Mouse (Mus musculus): ENCODE results near the gene Matn4. TPM values are rescaled to one million over a fixed set of nuclear protein-coding genes. Genes with fewer than 3 reads are reported as not detected.

Matn4 gene
- total and polyA plus RNA-seq, 2 experiments = 0.05 to 0.09 TPM

GRCm38 (mm10) chr2:164372408-164373053, 32.4 kb downstream of the Matn4 start:
- H3K27me3 ChIP-seq (ENCODE audit: control insufficient read depth, insufficient read depth, low read length) = no peaks in the 10 kb centered on the region; the same call in 1 of the 2 replicates
- H3K36me3 ChIP-seq (ENCODE audit: control insufficient read depth, insufficient read depth, low read length) = no peaks in the 10 kb centered on the region
- H3K4me1 ChIP-seq (ENCODE audit: control insufficient read depth, insufficient read depth, low read length) = no peaks in the 10 kb centered on the region
- TF ChIP-seq CTCF (IDR thresholded peaks at IDR 0.05; ENCODE audit: low read depth, low read length) (no peak), POLR2A (IDR thresholded peaks at IDR 0.05; ENCODE audit: extremely low read depth, insufficient read depth, low read length) (no peak)
- no peak for DNase-seq (ENCODE audit: extremely low read depth, low read depth, low spot score)
- 44% methylated on average over 3 of the region's 3 CpGs for WGBS
- H3K79me2 ChIP-seq (ENCODE audit: control insufficient read depth, insufficient read depth, low read length) = no peaks in the 10 kb centered on the region
- no peak overlapping the region for H3K27ac ChIP-seq (replicated peaks; ENCODE audit: insufficient read depth, low read depth, low read length)
- no peak overlapping the region for H3K4me3 ChIP-seq (ENCODE audit: insufficient read depth, low read depth, low read length)
- H3K9ac ChIP-seq (ENCODE audit: low read depth, low read length) = no peak overlapping the region

- Histone ChIP-seq H3K9ac (ENCODE audit: low read depth, low read length) (no peak overlapping the region), H3K4me3 (ENCODE audit: insufficient read depth, low read depth, low read length) (no peak overlapping the region), H3K36me3 (ENCODE audit: control insufficient read depth, insufficient read depth, low read length) (no peaks in the 10 kb centered on the region), H3K79me2 (ENCODE audit: control insufficient read depth, insufficient read depth, low read length) (no peaks in the 10 kb centered on the region), H3K4me1 (ENCODE audit: control insufficient read depth, insufficient read depth, low read length) (no peaks in the 10 kb centered on the region), H3K27ac (replicated peaks; ENCODE audit: insufficient read depth, low read depth, low read length) (no peak overlapping the region), H3K27me3 (ENCODE audit: control insufficient read depth, insufficient read depth, low read length) (no peaks in the 10 kb centered on the region; the same call in 1 of the 2 replicates)
- no peak for DNase-seq (ENCODE audit: extremely low read depth, low read depth, low spot score)
- WGBS = 77% methylated on average over 3 of the region's 3 CpGs
- no peak for TF ChIP-seq CTCF (IDR thresholded peaks at IDR 0.05; ENCODE audit: low read depth, low read length)
- no peak for TF ChIP-seq POLR2A (IDR thresholded peaks at IDR 0.05; ENCODE audit: extremely low read depth, insufficient read depth, low read length)
Measured at GRCm38 (mm10) chr2:164371371-164371770, 33.6 kb downstream of the Matn4 start.

- Histone ChIP-seq H3K27me3 (ENCODE audit: control insufficient read depth, insufficient read depth, low read length) (no peaks in the 10 kb centered on the region; the same call in 1 of the 2 replicates), H3K27ac (replicated peaks; ENCODE audit: insufficient read depth, low read depth, low read length) (no peak overlapping the region), H3K4me3 (ENCODE audit: insufficient read depth, low read depth, low read length) (no peak overlapping the region), H3K9ac (ENCODE audit: low read depth, low read length) (no peak overlapping the region), H3K4me1 (ENCODE audit: control insufficient read depth, insufficient read depth, low read length) (no peaks in the 10 kb centered on the region), H3K36me3 (ENCODE audit: control insufficient read depth, insufficient read depth, low read length) (no peaks in the 10 kb centered on the region), H3K79me2 (ENCODE audit: control insufficient read depth, insufficient read depth, low read length) (peaks cover 3% of the 10 kb centered on the region; the same call in 1 of the 2 replicates)
- TF ChIP-seq POLR2A (IDR thresholded peaks at IDR 0.05; ENCODE audit: extremely low read depth, insufficient read depth, low read length) (no peak), CTCF (IDR thresholded peaks at IDR 0.05; ENCODE audit: low read depth, low read length) (no peak)
- DNase-seq (ENCODE audit: extremely low read depth, low read depth, low spot score) = peak; percentile 7
- WGBS = 57% methylated on average over 6 of the region's 6 CpGs
Measured at GRCm38 (mm10) chr2:164368620-164369105, 36.3 kb downstream of the Matn4 start.

GRCm38 (mm10) chr2:164366947-164367346, 38.0 kb downstream of the Matn4 start:
- no peak for DNase-seq (ENCODE audit: extremely low read depth, low read depth, low spot score)
- peaks cover 3% of the 10 kb centered on the region; the same call in 1 of the 2 replicates for H3K79me2 ChIP-seq (ENCODE audit: control insufficient read depth, insufficient read depth, low read length)
- no peak for TF ChIP-seq POLR2A (IDR thresholded peaks at IDR 0.05; ENCODE audit: extremely low read depth, insufficient read depth, low read length)
- TF ChIP-seq CTCF (IDR thresholded peaks at IDR 0.05; ENCODE audit: low read depth, low read length) = no peak
- no peak overlapping the region for H3K27ac ChIP-seq (replicated peaks; ENCODE audit: insufficient read depth, low read depth, low read length)
- 77% methylated on average over 3 of the region's 3 CpGs for WGBS
- no peaks in the 10 kb centered on the region for H3K36me3 ChIP-seq (ENCODE audit: control insufficient read depth, insufficient read depth, low read length)
- no peaks in the 10 kb centered on the region; the same call in 1 of the 2 replicates for H3K27me3 ChIP-seq (ENCODE audit: control insufficient read depth, insufficient read depth, low read length)
- no peak overlapping the region for H3K9ac ChIP-seq (ENCODE audit: low read depth, low read length)
- no peak overlapping the region for H3K4me3 ChIP-seq (ENCODE audit: insufficient read depth, low read depth, low read length)
- no peaks in the 10 kb centered on the region for H3K4me1 ChIP-seq (ENCODE audit: control insufficient read depth, insufficient read depth, low read length)

GRCm38 (mm10) chr2:164360974-164361657, 43.8 kb downstream of the Matn4 start:
- TF ChIP-seq POLR2A (IDR thresholded peaks at IDR 0.05; ENCODE audit: extremely low read depth, insufficient read depth, low read length) = no peak
- no peak for TF ChIP-seq CTCF (IDR thresholded peaks at IDR 0.05; ENCODE audit: low read depth, low read length)
- no peak overlapping the region for H3K4me3 ChIP-seq (ENCODE audit: insufficient read depth, low read depth, low read length)
- no peaks in the 10 kb centered on the region for H3K27me3 ChIP-seq (ENCODE audit: control insufficient read depth, insufficient read depth, low read length)
- H3K36me3 ChIP-seq (ENCODE audit: control insufficient read depth, insufficient read depth, low read length) = no peaks in the 10 kb centered on the region
- no peak overlapping the region for H3K27ac ChIP-seq (replicated peaks; ENCODE audit: insufficient read depth, low read depth, low read length)
- H3K4me1 ChIP-seq (ENCODE audit: control insufficient read depth, insufficient read depth, low read length) = peaks cover 10% of the 10 kb centered on the region; the same call in 1 of the 2 replicates
- peaks cover 3% of the 10 kb centered on the region; the same call in 1 of the 2 replicates for H3K79me2 ChIP-seq (ENCODE audit: control insufficient read depth, insufficient read depth, low read length)
- 39% methylated on average over 13 of the region's 13 CpGs for WGBS
- no peak overlapping the region for H3K9ac ChIP-seq (ENCODE audit: low read depth, low read length)
- peak; percentile 4 for DNase-seq (ENCODE audit: extremely low read depth, low read depth, low spot score)
